Mouse (Mus musculus): ENCODE data around the gene Ly6g6c.
"Not testable (repeated sequence)": the region's sequence is repeated elsewhere in the genome, so short reads cannot be mapped to it uniquely, and the experiment has no call there.

The Ly6g6c gene

GRCm38 (mm10) chr17:35031880-35032279 lies 33.3 kb upstream of the Ly6g6c start:
- DNase-seq (ENCODE audit: low spot score): no peak

DNA sequence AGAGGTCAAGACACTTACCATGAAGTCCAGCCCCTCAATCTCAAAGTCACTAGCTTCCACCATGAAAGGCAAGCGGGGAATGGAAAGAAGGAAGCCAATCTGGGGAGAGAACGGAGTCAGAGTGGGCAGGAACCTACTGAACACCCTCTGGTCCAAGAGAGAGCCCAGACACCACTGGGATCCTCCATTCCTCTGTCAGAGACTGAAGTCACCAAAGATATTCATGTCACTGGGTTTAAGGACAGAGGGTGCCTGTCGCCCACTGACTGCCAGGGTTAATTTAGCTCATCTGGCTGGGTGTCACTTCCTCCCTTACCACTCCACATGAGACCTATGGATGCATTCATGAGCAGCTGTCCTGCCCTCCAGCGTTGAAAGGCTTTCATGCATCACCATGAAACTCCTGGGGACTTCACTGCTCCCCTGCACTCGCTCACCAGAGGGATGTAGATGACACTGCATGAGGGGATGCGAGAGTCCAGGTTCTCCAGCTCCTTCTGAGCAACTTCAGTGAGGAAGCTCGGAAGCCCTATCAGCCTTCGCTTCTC lies 32.8 kb upstream of the Ly6g6c start:
- no peak for DNase-seq (ENCODE audit: low spot score)

DNA sequence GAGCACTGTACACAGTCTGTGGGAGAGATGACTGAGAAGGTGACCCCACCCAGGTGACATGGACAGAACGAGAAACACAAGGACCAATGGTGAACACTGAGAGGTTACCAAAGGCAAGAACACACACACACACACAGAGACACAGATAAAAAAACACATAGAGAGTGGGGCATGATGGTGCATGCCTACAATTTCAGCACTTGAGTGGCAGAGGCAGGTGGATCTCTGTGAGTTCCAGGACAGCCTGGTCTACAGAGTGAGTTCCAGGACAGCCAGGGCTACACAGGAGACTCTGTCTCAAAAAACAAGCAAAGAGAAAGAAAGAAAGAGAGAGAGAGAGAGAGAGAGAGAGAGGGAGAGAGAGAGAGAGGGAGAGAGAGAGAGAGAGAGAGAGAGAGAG lies 31.5 kb upstream of the Ly6g6c start:
- DNase-seq (ENCODE audit: low spot score): not testable (repeated sequence)

DNA sequence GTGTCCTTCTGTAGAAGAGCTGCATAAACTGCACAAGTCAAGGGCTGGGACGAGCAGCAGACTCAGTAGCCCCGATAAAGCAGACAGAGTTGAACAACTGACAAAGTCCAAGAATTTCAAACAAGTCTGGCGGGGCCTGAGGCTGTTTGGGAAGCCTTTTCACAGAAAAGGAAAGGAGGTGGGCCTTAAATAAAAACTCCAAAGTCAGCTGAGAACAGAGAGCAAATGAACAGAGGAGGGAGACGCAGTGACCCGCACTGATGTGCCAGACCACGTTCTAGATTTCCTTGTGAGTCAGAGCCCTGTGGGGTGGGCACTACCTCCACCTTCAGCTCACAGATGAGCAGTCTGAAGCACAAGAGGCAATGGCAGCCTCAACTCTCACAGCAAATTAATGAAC lies 30.3 kb upstream of the Ly6g6c start:
- DNase-seq (ENCODE audit: low spot score): no peak

DNA sequence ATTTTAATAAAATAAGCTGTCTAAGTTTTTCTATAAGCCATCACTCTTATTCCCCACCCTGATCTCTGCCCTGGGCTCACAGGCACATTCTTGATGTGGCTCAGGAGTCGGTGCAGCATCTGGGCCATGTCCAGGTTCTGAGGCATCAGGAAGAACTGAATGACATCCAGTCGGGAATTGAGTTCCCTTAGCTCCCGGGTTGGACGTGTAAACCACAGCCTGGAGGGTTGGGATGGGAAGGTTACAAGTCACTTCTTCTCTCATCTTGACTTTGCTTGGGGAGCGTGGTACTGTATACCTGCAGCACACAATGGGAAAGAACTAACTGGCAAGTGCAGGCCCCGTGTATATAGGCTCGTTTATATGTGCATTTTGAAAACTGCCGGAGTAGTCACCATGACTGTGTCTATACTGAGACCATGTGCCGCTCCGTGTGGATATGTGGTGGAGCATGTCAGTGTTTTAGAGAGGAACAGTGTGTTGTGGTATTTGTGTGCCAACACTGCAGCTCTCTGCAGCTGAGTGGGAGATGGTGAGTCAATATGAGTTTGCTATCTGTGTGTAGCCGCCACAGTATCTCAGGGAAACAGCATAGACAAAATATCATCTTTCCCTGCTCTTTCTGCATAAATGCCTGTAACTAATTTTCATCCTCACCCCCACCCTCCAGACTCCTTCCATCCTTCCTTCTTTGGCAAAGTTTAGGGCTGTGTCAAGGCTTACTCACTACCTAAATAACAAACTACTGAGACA lies 25.9 kb upstream of the Ly6g6c start:
- no peak for DNase-seq (ENCODE audit: low spot score)

- no peak for DNase-seq (ENCODE audit: low spot score)
These were observed 21.4 kb upstream of the Ly6g6c start for GRCm38 (mm10) chr17:35043794-35044193.

DNA sequence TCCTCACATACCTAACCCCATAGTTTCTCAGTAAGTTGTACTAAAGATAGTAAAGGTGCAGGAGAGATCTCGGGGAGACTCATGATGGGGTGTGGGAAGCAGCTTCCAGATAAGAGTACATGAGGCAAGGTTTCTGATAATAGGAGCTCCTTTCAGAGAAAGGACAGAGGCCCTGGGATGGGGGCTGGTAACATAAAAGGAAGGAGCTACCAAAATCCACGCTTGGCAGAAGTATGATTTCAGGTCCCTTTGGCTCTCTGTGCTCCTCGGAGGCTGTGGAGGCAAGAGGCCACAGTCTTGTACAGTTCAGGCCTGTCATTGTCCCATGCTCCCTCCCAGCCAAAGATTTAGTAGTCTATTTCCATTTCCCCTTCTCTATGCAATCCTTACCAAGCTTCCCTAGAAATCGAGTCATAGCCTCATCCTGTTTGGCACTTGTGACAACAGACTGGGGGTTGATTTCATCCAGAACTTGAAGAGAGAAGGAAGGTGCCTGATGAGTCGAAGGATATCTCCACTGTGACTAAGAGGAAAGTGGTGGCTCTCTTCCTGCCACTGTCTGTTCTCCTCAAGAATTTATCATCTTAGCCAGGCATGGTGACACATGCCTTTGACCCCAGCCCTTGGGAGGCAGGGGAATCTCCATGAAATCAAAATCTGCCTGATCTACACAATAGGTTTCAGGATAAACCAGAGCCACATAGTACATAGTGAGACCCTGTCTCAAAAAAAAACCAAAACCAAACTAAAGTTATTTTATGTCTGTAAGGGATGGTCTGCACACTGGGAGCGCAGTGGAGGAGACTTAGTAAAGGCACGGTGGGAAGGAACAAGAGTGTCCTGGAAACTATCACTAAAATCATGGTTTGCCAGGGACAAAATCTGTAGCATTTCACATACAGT lies 20.0 kb upstream of the Ly6g6c start:
- peak; percentile 83 for DNase-seq (ENCODE audit: low spot score)

DNA sequence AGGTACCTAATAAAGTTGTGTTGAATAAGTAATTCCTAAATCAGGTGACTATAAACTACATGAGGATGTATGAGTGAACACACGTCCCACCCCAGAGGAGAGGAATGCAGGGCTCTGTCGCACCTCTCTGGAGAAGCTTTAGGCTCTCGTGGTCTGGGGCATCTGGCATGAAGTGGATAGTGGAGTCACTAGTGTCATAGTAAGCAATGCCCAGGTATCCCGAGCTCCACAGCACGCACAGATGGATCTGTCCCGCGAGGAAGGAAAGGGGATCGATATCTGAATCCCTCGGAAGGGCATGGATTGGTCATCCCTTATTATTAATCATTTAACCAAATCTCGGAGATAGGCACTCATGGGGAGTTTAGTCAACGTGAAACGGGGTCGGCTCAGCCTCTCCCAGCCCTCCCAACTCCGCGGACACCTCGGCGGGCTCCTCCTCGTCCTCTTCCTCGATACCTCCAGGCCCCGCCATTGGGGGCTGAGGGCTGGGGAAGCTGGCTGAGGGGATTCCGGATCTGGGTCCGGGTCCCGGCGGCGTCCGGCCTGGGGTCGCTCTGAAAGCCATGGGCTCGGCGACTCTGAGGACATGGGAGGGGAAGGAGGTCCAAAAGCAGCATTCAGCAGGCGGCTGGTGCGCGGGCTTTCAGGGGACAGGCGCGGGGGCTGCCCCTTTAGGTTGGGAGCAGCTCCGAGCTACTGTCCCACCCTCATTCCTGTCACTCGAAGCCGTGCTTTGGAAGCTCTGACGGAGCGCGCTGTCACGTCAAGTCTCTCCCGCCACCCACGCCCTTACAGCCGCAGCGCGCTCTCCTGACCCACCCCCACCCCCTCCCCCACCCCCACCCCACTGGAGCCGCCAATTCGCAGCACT lies 19.1 kb upstream of the Ly6g6c start:
- DNase-seq (ENCODE audit: low spot score): no peak

DNA sequence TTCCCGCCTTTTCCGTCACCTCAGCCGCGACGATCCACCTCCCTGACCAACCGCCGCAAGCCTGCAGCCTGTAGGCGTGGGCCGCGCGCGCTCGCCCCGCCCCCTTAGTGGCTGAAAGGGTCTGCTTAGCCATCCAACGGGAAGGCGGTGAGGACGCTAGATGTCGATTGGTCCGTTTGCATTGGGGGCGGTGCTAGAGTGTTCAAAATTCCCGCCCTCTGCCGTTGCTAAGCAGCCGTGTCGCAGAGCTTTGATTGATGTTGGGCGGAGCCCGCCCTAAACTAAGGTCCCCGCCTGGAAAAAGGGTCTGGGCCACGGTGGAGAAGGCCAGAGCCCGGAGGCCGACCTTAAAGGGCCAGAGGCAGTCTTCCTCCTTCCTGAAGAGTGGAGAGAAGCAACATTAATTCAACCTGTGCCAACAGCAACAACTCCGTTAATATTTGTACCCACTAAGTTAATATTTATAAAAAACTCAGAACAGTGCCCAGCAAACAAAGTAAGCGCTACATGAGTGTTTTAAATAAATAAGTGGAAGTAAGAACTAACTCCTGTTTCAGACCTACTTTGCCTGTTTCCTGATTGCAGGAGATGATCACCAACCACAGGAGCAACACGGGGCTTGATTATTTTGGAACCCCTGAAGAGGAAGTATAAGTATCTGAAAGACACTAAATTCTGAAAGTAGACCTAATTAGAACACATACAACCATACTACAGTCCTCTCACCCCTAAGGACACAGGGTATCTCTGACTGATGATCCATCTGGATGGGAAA lies 18.3 kb upstream of the Ly6g6c start, which contains the start of gene Msh5:
Gene Msh5, minus strand, starts transcription at position 65 of the 775 bp plus-strand sequence.
- peak; percentile 97 for DNase-seq (ENCODE audit: low spot score)

GRCm38 (mm10) chr17:35047688-35048087 lies 17.5 kb upstream of the Ly6g6c start:
- DNase-seq (ENCODE audit: low spot score): peak; percentile 49

DNA sequence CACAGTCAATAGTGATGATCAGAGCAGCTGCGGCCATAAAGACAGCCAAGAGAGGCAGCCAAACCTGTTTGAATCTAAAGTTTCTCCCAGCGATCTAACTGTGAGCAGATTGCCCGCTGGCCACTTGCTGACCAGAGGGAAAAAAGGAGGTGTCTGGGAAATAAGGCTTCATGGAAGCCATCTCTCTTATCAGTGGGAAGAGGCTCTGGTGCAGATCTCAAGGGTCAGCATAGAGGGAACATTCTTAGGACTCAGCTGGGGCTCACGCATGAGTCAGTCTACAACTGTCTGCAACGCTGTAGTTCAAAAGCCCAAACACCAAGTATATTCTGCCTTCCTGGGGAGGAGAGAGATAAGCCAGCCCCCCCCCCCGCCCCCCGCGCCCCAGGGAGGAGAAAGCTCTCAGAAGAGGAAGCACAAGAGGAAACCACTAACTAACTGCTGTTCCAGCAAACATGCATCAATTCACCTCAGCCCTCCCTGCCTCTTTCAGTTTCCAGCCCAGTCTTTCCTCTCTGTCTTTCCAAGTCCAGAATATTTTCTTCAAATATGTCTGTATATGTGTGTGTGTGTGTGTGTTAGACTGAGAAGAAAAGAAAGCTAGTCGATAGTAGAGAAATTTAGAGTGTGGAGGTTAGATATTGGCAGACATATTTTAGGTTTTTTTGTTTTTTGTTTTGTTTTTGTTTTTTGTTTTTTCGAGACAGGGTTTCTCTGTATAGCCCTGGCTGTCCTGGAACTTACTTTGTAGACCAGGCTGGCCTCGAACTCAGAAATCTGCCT lies 16.8 kb upstream of the Ly6g6c start:
- DNase-seq (ENCODE audit: low spot score): peak; percentile 45

DNA sequence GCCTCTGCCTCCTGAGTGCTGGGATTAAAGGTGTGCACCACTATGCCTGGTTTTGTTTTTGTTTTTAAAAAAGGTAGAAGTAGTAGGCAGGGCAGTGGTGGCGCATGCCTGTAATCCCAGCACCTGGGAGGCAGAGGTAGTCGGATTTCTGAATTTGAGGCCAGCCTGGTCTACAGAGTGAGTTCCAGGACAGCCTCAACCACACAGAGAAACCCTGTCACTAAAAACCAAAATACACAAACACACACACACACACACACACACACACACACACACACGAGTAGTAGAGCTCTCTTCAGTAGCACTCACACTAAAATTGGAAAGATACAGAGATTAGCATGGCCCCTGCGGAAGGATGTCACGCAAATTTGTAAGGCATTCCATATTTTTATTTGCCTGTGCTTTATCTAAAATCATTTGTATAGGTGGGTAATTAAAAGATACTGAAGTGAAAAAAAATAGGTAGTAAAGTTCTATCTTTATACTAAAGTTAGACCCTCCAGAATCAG lies 16.2 kb upstream of the Ly6g6c start:
- DNase-seq (ENCODE audit: low spot score): no peak

- DNase-seq (ENCODE audit: low spot score): peak; percentile 52
These were observed 15.6 kb upstream of the Ly6g6c start, which contains the start of gene Clic1 for GRCm38 (mm10) chr17:35049561-35050016. Clic1 (plus strand) TSS chr17:35049966.

GRCm38 (mm10) chr17:35050126-35050750 lies 14.9 kb upstream of the Ly6g6c start:
- peak; percentile 61 for DNase-seq (ENCODE audit: low spot score)

DNA sequence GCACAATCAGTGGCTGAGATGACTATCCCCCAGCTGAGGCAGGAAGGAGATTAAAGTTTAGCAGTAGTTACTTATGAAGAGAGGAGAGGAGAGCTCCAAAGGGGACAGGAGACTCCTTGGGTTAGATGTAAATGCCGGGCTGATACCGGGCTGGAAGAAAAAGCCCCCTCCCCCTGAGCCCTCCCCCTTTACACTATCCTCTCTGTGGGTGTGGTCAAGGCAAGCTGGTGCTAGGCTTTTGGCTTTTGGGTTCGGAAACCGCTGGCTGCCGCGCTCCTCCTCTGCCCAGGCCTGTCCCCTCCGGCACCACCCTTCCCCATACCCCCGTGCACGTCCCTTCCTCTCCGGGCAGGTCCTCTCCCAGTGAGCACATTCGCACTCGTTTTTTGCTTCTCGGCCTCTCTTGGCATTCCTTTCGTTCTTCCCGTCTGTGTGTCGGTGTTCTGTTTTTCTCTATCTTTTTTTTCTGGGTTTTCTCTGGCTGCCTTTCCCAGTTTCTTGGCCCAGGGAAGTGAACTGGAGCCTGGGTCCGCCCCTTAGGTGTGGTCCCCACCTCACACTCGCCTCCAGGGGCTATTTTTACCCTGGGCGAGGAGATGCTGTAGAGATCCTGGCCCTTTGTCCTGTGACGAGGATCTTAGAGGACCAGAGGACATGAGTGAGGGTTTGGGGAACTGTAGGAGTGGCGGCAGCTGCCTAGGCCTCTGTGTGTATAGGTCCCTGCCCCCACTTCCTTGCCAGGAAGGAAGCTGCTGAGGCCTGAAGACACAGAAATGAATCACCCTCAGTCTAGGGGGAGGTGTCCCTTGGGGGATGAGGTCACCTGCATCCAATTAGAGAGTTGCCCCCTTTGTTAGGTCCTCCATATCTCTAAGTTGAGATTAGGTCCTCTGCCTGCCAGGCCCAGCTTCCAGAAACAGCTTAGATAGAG lies 13.8 kb upstream of the Ly6g6c start:
- DNase-seq (ENCODE audit: low spot score): peak; percentile 67

DNA sequence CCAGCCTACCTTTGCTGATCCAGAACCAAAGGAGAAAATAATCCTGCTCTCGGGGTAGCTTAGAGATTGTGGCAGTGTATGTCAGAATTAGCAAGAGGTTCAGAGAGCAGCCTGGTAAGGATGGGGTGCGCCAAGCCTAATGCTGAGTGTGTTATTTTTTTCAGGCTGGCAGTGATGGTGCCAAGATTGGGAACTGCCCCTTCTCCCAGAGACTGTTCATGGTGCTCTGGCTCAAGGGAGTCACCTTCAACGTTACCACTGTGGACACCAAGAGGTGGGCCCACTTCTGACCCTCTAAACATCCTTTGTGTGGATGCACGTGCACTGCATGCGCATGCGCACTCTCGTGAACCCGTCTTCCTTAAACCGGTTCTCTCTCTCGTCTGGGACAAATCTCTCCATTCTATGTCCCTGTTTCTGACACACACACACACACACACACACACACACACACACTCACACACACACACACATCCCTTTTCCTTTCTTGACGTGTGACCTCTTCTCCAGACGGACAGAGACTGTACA lies 12.9 kb upstream of the Ly6g6c start:
- no peak for DNase-seq (ENCODE audit: low spot score)

- no peak for DNase-seq (ENCODE audit: low spot score)
These were observed 9.3 kb upstream of the Ly6g6c start for GRCm38 (mm10) chr17:35055691-35056495.
